Mouse (Mus musculus) liver, adult 10 weeks (tissue): ENCODE results near the gene Rps6ka1. TPM values are rescaled to one million over a fixed set of nuclear protein-coding genes. Genes with fewer than 3 reads are reported as not detected.

Experiments used
- polyA plus RNA-seq: library from polyadenylated mRNA; stranded (reverse); fragments of 350-450 nt; fragmentation: Illumina TruSeq; extraction: RNeasy Lipid Tissue Mini Kit (QIAGEN cat#74804); gene quantifications from one replicate; pipeline ENCODE4 v1.2.3, GENCODE M21; 2014; ENCODE audit warnings: low read depth, low replicate concordance

Gene Rps6ka1
- polyA plus RNA-seq, result 0.29 TPM

GRCm38 (mm10) chr4:133887672-133888453 lies at the start of gene Rps6ka1:
Gene Rps6ka1, minus strand, starts transcription at chr4:133887797.

Other genes starting within 250 kb of the Rps6ka1 start
- gene Zdhhc18, start 237.6 kb downstream of the Rps6ka1 start, polyA plus RNA-seq, result 2.8 TPM
- gene Pigv, start 215.2 kb downstream of the Rps6ka1 start, polyA plus RNA-seq, result 2.4 TPM
- 7.2 TPM for gene Arid1a, start 131.0 kb downstream of the Rps6ka1 start, polyA plus RNA-seq
- 74.2 TPM for gene Hmgn2, start 80.9 kb upstream of the Rps6ka1 start, polyA plus RNA-seq
- 10.2 TPM for gene Dhdds, start 113.1 kb upstream of the Rps6ka1 start, polyA plus RNA-seq
- gene Lin28a, start 131.0 kb upstream of the Rps6ka1 start, polyA plus RNA-seq, result not detected
- not detected for gene Zfp683, start 166.0 kb upstream of the Rps6ka1 start, polyA plus RNA-seq
- 0.29 TPM for gene Crybg2, start 173.0 kb upstream of the Rps6ka1 start, polyA plus RNA-seq
- gene Cd52, start 207.3 kb upstream of the Rps6ka1 start, polyA plus RNA-seq, result 9.6 TPM
- gene Ubxn11, start 214.8 kb upstream of the Rps6ka1 start, polyA plus RNA-seq, result not detected
- 1.2 TPM for gene Sh3bgrl3, start 241.0 kb upstream of the Rps6ka1 start, polyA plus RNA-seq